Mouse (Mus musculus) frontal cortex, postnatal 14 days (tissue): ENCODE results near the gene Tmem106a.

Experiments
- DNase-seq, 2 experiments: peaks; one replicate each; pipeline ENCODE4 v3.0.0; 2022; ENCODE audit warnings: low spot score in 2 of 2

Gene Tmem106a

GRCm38 (mm10) chr11:101640857-101641709, 59.0 kb downstream of the Tmem106a start:
- peak; percentile 70 to 75 for DNase-seq
